Mouse (Mus musculus): ENCODE data around the gene Nelfb.
"Not testable (repeated sequence)": the region's sequence is repeated elsewhere in the genome, so short reads cannot be mapped to it uniquely, and the experiment has no call there.

DNA sequence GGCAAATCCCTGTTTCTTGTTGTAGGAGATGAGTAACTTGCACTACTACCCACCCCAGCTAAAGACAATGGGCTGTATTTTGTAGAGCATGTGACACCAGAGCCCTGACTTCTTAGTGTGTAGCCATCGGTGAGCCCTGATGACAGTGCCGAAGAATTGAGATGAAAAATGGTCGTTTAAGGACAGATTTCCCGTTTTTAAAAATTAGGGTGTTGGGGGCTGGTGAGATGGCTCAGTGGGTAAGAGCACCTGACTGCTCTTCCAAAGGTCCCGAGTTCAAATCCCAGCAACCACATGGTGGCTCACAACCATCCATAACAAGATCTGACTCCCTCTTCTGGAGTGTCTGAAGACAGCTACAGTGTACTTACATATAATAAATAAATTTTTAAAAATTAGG lies 46.0 kb upstream of the Nelfb start:
- TF ChIP-seq EP300, CTCF (IDR thresholded peaks at IDR 0.05; ENCODE audit: low read depth): not testable (repeated sequence)
